Mouse (Mus musculus) natural killer cell, adult 2 months (primary cell): Measurements from ENCODE around the gene Eaf2.

Experiments
- DNase-seq, 2 experiments: peaks; one replicate each; pipeline ENCODE4 v3.0.0; 2022; ENCODE audit warnings: low spot score in 2 of 2

Eaf2 gene

GRCm38 (mm10) chr16:36770191-36770771, 104.5 kb downstream of the Eaf2 start:
- DNase-seq = peak; percentile 28 to 36

- DNase-seq = no peak
Observed at GRCm38 (mm10) chr16:36751979-36752378, 122.8 kb downstream of the Eaf2 start.

GRCm38 (mm10) chr16:36747767-36748166, 127.0 kb downstream of the Eaf2 start:
- DNase-seq = no peak

- no peak for DNase-seq
Observed at GRCm38 (mm10) chr16:36747068-36747467, 127.7 kb downstream of the Eaf2 start.

GRCm38 (mm10) chr16:36743580-36743979, 131.2 kb downstream of the Eaf2 start:
- no peak for DNase-seq
